Mouse (Mus musculus): ENCODE measurements at regions not wholly inside any gene's neighbourhood (a gene's known extent, or its start where the extent isn't known, plus 50 kb on each side); places are given as distances from the start of the nearest gene placed in this dataset.
A peak's percentile ranks its signal among the peaks of the same experiment; 100 is the strongest.

GRCm38 (mm10) chr11:111774108-111774679 is 708.2 kb downstream of the Kcnj2 start:
- intact Hi-C loops (cut with DNase I): no loop called here
- no peak for DNase-seq

GRCm38 (mm10) chr11:111781321-111781720 is 715.4 kb downstream of the Kcnj2 start:
- DNase-seq: peak in 1 of 2 experiments; percentile 18

GRCm38 (mm10) chr11:111791267-111791926 is 725.4 kb downstream of the Kcnj2 start:
- intact Hi-C loops (cut with DNase I): no loop called here
- no peak for DNase-seq

More at GRCm38 (mm10) chr11:111781321-111781720, 715.4 kb downstream of the Kcnj2 start:
- intact Hi-C loops (cut with DNase I): no loop called here

GRCm38 (mm10) chr11:111801033-111801432 is 735.1 kb downstream of the Kcnj2 start:
- DNase-seq: no peak
- intact Hi-C loops (cut with DNase I): no loop called here

- intact Hi-C loops (cut with DNase I): no loop called here
- DNase-seq: no peak
These were observed 750.3 kb downstream of the Kcnj2 start for GRCm38 (mm10) chr11:111816176-111816775.

GRCm38 (mm10) chr11:111818124-111818523 is 752.2 kb downstream of the Kcnj2 start:
- peak; percentile 6 to 14 for DNase-seq
- intact Hi-C loops (cut with DNase I): no loop called here

GRCm38 (mm10) chr11:111820356-111820755 is 754.4 kb downstream of the Kcnj2 start:
- intact Hi-C loops (cut with DNase I): no loop called here
- no peak for DNase-seq

- intact Hi-C loops (cut with DNase I): no loop called here
- DNase-seq: no peak
These were observed 762.5 kb downstream of the Kcnj2 start for GRCm38 (mm10) chr11:111828455-111828854.

- peak; percentile 6 to 14 for DNase-seq
- intact Hi-C loops (cut with DNase I): no loop called here
These were observed 773.0 kb downstream of the Kcnj2 start for GRCm38 (mm10) chr11:111838996-111839395.

- DNase-seq: no peak
- intact Hi-C loops (cut with DNase I): no loop called here
These were observed 777.8 kb downstream of the Kcnj2 start for GRCm38 (mm10) chr11:111843728-111844258.

GRCm38 (mm10) chr11:111844382-111845027 is 778.5 kb downstream of the Kcnj2 start:
- DNase-seq: no peak
- intact Hi-C loops (cut with DNase I): no loop called here

- intact Hi-C loops (cut with DNase I): no loop called here
- DNase-seq: no peak
These were observed 791.3 kb downstream of the Kcnj2 start for GRCm38 (mm10) chr11:111857288-111857687.

- DNase-seq: no peak
- intact Hi-C loops (cut with DNase I): no loop called here
These were observed 792.1 kb downstream of the Kcnj2 start for GRCm38 (mm10) chr11:111858111-111858510.

GRCm38 (mm10) chr11:111865143-111865542 is 799.2 kb downstream of the Kcnj2 start:
- intact Hi-C loops (cut with DNase I): no loop called here
- DNase-seq: no peak

- no peak for DNase-seq
- intact Hi-C loops (cut with DNase I): no loop called here
These were observed 809.4 kb downstream of the Kcnj2 start for GRCm38 (mm10) chr11:111875406-111875805.

- peak; percentile 14 to 32 for DNase-seq
- intact Hi-C loops (cut with DNase I): no loop called here
These were observed 814.2 kb downstream of the Kcnj2 start for GRCm38 (mm10) chr11:111880146-111880545.

- intact Hi-C loops (cut with DNase I): no loop called here
- DNase-seq: no peak
These were observed 824.1 kb downstream of the Kcnj2 start for GRCm38 (mm10) chr11:111890026-111890425.

GRCm38 (mm10) chr11:111893861-111894260 is 827.9 kb downstream of the Kcnj2 start:
- no peak for DNase-seq
- intact Hi-C loops (cut with DNase I): no loop called here

- no peak for DNase-seq
- intact Hi-C loops (cut with DNase I): no loop called here
These were observed 829.5 kb downstream of the Kcnj2 start for GRCm38 (mm10) chr11:111895221-111896200.

GRCm38 (mm10) chr11:111897001-111897400 is 831.0 kb downstream of the Kcnj2 start:
- intact Hi-C loops (cut with DNase I): no loop called here
- DNase-seq: no peak
